Mouse (Mus musculus) R1 (cell line): Measurements from ENCODE around the gene Hs6st1.
A peak's percentile ranks its signal among the peaks of the same experiment; 100 is the strongest.

ENCODE experiments used
- DNase-seq: peaks from one replicate; pipeline ENCODE4 v3.0.0-alpha.2; 2018; ENCODE audit warnings: low read depth, low spot score

Hs6st1 gene

DNA sequence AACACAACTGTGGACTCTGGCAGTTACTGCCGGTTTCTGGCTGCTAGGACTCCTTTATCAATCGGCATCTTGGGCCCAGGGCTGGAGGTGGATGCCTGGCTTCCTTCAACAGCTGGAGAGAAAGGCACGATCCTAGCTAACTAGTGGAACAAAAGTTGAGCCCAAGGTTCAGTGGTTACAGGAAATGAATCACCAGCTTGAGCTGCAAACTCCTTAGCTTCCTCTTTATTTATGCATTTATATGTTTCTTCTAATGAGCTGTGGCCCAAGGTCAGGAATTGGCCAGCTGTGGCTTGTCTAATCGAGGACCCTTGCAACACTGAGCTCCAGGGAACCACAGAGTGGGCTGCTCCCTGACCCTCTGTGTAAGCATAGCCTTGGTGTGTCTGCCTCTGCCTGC lies 60.9 kb downstream of the Hs6st1 start:
- no peak for DNase-seq

DNA sequence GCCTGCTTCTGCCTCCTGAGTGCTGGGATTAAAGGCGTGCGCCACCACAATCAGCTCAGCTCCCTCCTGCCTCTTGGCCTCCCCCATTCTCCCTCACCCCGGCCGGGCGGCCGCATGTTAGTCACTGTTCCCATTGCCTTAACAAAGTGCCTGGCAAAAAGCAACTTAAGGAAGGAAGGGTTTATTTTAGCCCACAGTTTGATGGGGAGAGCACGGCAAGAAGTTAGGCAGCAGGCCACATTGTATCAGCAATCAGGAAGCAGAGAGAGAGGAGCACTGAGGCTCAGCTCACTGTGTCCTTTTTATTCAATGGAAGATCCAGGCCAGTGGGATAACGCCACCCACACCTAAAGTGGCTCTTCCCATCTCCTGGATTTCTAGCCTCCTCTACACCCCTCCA lies 61.7 kb downstream of the Hs6st1 start:
- DNase-seq: no peak

DNA sequence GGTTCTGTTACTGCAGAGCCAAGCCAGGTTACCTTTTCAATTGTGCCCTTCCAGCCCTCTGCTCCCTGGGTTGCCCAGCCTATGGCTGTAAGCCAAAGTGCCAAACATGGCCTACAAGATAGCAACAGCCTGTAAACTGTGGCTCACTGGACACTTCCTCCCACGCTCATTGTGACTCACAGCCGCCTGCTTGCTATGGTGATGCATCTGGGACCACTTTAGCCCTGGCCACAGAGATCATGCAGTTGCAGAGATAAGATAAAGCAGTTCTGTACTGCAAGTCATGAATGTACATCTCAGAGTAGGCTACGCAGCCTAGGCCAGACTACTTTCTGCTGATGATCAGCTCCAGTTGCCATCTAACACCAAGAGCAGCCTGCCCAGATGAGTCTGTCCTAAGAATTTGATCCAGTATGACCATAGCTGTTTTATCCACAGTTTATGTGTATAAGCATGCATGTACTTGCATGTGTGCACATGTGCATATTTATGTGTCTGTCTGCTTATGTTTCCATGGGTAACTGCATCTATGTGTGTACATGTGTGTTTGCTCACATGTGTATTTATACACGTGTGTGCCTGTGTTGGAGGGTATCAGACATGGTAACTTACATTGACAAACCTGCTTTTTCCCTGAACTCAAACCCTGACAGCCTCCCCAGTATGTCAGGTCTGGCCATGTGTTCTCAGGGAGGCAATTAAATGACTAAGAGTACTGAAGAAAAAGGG lies 62.3 kb downstream of the Hs6st1 start:
- DNase-seq: no peak

DNA sequence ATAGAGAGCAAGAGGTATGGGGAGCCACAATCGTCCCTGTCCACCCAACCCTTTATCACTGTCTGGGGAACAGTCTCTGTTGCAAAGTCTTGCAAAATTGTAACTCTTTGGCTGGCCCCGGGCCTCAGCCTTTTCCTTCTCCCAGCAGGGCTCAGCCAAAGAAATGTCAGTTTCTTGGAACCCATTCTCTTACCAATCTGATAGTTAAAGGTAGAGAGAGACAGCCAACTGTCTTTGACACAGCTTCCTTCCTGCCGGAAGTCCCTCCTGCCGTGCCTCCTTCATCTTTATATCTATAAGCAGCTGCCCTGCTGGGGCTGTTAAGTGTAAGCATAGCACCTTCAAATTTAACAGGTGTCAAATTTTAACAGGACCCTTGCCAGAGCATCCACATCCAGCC lies 63.0 kb downstream of the Hs6st1 start:
- DNase-seq: no peak

DNA sequence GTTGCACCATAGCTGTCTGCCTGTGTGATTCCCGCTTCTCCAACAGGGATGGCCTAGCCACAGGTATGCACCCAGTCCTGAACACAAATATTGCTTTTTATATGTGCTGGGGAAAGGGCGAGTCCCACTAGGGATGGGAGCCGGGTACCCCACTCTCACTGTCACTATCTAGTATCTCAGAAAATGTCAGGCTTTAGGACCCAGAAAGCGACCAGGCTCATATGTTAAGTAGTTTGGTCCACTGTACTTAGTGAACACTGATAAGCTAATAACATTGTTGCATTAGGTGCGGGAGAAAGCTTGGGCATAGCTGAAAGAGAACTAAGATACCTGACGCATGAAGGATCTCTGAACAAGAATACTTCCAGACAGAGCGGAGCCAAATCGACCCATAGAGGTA lies 63.6 kb downstream of the Hs6st1 start:
- DNase-seq: no peak

DNA sequence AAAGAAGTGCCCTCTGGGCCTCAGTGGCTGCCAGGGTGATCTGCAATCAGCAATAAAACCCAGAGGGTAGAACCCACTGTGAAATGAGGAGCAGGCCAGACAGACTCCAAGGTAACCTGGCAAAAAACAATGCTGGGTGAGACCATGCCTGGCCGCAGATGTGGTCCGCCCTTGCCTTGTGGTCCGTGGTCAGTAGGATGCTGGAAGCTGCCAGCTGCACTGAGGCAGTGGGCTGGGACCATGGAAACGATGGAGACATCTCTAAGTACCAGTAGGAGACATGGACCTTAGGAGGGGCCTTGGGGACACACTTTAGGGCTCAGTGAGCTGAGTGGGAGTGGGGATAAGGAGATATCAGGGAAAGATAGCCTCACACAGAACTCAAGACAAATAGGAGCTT lies 64.0 kb downstream of the Hs6st1 start:
- no peak for DNase-seq

DNA sequence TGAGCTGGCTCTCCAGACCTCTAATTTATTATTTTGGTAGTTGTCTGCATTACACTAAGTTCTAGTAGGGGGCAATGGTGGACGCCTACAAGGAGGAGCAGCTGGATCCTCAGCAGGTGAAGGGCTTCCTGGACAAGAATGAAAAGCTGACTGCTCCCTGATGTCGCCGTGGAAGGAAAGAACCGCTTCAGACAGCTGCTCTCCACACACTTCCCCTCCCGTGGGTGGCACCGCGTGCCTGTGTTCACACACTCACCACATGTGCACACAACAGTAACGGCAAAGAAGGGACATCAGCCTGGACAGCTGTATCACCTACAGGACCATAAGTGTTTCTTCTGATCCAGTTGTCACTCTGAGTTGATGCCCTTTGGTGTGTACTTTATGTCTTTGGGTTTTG lies 64.8 kb downstream of the Hs6st1 start:
- DNase-seq: no peak

DNA sequence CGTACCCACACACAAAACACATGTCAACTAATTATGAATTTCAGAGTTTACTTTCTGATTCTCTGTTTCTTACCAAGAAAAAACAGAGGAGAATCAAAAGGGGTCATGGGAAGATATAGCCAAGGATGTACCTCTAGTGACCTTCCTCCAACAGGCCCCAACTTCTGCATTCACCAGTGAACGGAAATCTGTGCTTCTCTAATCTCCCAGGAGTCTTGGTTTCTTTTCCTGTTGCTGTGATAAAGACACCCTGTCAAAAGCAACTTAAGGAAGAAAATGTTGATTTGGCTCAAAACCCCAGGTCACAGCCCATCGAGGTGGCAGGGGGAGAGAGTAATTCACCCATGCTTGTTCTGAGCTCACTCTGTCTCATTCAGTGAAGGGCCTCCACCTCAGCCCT lies 65.4 kb downstream of the Hs6st1 start:
- DNase-seq: no peak

DNA sequence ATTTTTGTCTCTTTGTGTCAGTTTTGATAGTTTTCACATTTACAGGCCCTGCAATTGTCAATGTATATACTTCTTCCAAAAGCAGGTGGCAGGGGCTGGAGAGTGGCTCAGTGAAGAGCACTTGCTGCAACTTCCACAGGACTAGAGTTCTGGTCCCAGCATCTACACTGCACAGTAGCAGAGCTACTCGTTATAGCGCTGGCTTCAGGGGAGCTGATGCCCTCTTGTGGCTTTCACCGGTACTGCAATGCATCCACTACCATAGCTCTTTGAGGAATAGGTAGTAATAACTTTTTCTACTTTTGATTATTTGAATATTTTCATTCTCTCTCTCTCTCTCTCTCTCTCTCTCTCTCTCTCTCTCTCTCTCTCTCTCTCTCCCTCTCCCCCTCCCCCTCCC lies 66.4 kb downstream of the Hs6st1 start:
- peak; percentile 77 for DNase-seq

DNA sequence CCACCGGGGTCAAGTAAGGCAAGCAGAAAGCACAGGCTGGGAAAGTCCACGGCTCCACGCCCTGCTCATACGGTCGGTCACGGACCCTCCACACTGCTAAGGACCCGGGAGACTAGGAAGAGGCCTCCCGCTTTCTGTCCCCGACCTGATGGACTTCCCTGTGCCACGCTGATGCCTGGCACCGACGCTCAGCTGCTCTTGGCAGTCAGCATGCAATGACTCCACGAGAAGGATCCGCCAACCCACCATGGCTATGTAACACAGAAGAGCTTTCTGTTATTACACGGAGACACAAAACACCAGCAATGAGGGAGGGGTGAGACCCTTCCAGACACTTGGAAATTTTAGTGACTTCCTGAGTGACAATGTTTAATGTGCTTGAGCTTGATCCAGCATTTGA lies 72.1 kb downstream of the Hs6st1 start:
- no peak for DNase-seq

DNA sequence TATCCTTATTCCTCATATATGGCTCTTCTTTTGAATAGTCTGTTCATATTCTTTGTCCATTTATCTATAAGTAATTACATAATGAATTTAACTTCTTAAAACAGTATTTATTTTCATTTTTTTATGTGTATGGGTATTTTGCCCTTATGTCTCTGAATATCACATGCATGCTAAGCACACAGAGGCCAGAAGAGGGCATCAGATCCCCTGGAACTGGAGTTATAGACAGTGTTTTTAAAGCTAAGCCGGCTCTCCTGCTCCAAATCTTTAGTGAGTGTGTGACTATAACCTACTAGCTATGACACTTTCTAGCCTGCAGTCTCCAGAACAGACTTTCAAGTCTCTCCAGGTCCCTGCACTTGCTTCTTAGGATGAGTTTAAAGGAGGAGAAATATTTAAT lies 76.8 kb downstream of the Hs6st1 start:
- DNase-seq: no peak

DNA sequence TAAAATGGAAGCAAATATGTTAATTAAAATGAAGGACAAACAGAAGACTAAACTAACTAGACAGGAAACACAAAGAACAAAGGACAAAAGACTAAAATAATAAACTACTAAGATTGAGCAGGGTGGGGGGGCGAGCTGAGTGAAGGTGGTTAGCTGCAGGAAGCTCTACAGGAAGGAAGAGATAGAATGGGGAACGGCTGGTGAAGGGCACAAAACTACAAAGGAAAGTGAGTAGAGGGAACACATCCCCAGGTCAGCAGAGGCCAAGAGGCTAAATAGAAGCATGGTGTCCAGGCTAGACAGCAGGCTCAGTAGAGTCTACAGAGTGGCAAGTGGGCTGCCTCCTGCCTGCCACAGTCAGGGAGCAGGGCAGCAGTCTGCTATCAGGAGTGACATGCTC lies 80.6 kb downstream of the Hs6st1 start:
- DNase-seq: no peak

DNA sequence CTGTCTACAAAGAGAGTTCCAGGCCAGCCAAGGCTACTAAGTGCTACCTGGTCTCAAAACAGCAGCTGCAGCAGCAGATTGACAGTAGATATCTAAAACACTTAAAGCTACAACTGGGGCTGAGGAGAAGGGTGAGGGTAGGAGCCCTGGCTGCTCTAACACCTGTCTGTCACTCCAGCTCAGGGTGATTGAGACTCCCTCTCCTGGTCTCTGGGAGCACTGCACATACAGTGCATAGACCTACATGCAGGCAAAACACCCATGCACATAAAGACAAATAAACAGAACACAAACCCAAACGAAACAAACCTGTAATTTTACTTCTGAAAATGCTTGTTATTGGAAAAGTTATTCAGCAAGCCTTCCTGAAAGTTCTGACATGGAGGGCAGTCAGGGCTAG lies 81.2 kb downstream of the Hs6st1 start:
- DNase-seq: peak; percentile 68
